Mouse (Mus musculus) heart, embryonic 16.5 days (tissue): ENCODE measurements around the gene Ccr6. TPM values are rescaled to one million over a fixed set of nuclear protein-coding genes. Genes with fewer than 3 reads are reported as not detected.

Experiments
- ATAC-seq: fragments of 200-750 bp; cut with Nextera tagmentation; replicated peaks from 2 replicates; pipeline ENCODE4 v1.8.0; 2017; ENCODE audit warnings: moderate number of reproducible peaks; ENCODE audit not compliant: insufficient read depth, low FRiP score; ENCODE audit errors: extremely low read depth
- H3K27ac ChIP-seq: fragments of 300-500 bp; sonication (generic); 2 replicates; pipeline ENCODE4 v1.5.1; 2014; ENCODE audit warnings: mild to moderate bottlenecking, low read length, control low read depth, moderate library complexity
- H3K27me3 ChIP-seq: fragments of 300-500 bp; sonication (generic); 2 replicates; pipeline ENCODE4 v1.6.1; 2014; ENCODE audit warnings: low read length, mixed read lengths; ENCODE audit not compliant: control insufficient read depth, insufficient read depth
- H3K36me3 ChIP-seq: fragments of 300-500 bp; sonication (generic); 2 replicates; pipeline ENCODE4 v1.6.1; 2014; ENCODE audit not compliant: control insufficient read depth, insufficient read depth
- H3K4me1 ChIP-seq: fragments of 300-500 bp; sonication (generic); 2 replicates; pipeline ENCODE4 v1.6.1; 2014; ENCODE audit warnings: low read length, mixed read lengths; ENCODE audit not compliant: control insufficient read depth, insufficient read depth
- H3K4me2 ChIP-seq: fragments of 300-500 bp; sonication (generic); 2 replicates; pipeline ENCODE4 v1.6.1; 2014; ENCODE audit warnings: low read depth, mild to moderate bottlenecking, control low read depth, low read length
- H3K4me3 ChIP-seq: fragments of 300-500 bp; sonication (generic); 2 replicates; pipeline ENCODE4 v1.5.1; 2014; ENCODE audit warnings: mild to moderate bottlenecking, control low read depth, low read length
- H3K9ac ChIP-seq: fragments of 300-500 bp; sonication (generic); 2 replicates; pipeline ENCODE4 v1.6.1; 2014; ENCODE audit warnings: low read length, control low read depth
- H3K9me3 ChIP-seq: fragments of 300-500 bp; sonication (generic); replicated peaks from 2 replicates; pipeline ENCODE4 v1.6.1; 2016; ENCODE audit warnings: low read length; ENCODE audit not compliant: control insufficient read depth
- WGBS: fragments of 180-500 bp; shearing (Covaris S2); extraction: QIAGEN DNeasy Blood & Tissue Kit; methylation state at CpG from one replicate; pipeline ENCODE4 v1.1.7; 2014; 5-methylcytosine and 5-hydroxymethylcytosine counted together
- polyA plus RNA-seq: library from polyadenylated mRNA; unstranded; fragments of >200 nt; fragmentation: Nextera tagmentation; extraction: Ambion mirVana; gene quantifications from 2 replicates; pipeline ENCODE4 v1.2.1, GENCODE M21; 2015

The Ccr6 gene
- polyA plus RNA-seq, 1 experiment from 2014 or later = 0.64 TPM

- Histone ChIP-seq H3K9me3 (no peaks in the 10 kb centered on the region), H3K4me3 (peak overlapping the region; percentile 94), H3K27ac (peak overlapping the region; percentile 100), H3K4me2 (peak overlapping the region; percentile 95), H3K36me3 (no peaks in the 10 kb centered on the region), H3K27me3 (no peaks in the 10 kb centered on the region), H3K9ac (peak overlapping the region; percentile 94), H3K4me1 (peaks cover 8% of the 10 kb centered on the region)
- under 1% methylated on average over 77 of the region's 77 CpGs for WGBS
- peak; percentile 97 for ATAC-seq
Observed at GRCm38 (mm10) chr17:8283526-8284253, 47.8 kb downstream of the Ccr6 start.

GRCm38 (mm10) chr17:8284254-8284661, 48.4 kb downstream of the Ccr6 start:
- Histone ChIP-seq H3K9ac (peak overlapping the region; percentile 94), H3K9me3 (peaks cover 1% of the 10 kb centered on the region), H3K36me3 (peaks cover 4% of the 10 kb centered on the region), H3K4me1 (peaks cover 8% of the 10 kb centered on the region), H3K4me2 (peak overlapping the region; percentile 95), H3K4me3 (peak overlapping the region; percentile 94), H3K27me3 (no peaks in the 10 kb centered on the region), H3K27ac (peak overlapping the region; percentile 100)
- WGBS = 0% methylated on average over 32 of the region's 32 CpGs
- ATAC-seq = 0 out of 2 replicates have a peak, but pooled peaks have one; percentile 0

GRCm38 (mm10) chr17:8285056-8285455, 49.2 kb downstream of the Ccr6 start:
- Histone ChIP-seq H3K9me3 (peaks cover 4% of the 10 kb centered on the region), H3K4me2 (peak overlapping the region; percentile 95), H3K36me3 (peaks cover 10% of the 10 kb centered on the region), H3K27me3 (no peaks in the 10 kb centered on the region), H3K9ac (peak overlapping the region; percentile 94), H3K4me3 (peak overlapping the region; percentile 94), H3K27ac (no peak overlapping the region), H3K4me1 (peaks cover 8% of the 10 kb centered on the region)
- no peak for ATAC-seq
- WGBS = 40% methylated on average over 8 of the region's 8 CpGs

- no peak overlapping the region for H3K4me2 ChIP-seq
- H3K9ac ChIP-seq = no peak overlapping the region
- H3K4me1 ChIP-seq = peaks cover 8% of the 10 kb centered on the region
- WGBS = 87% methylated on average over 4 of the region's 4 CpGs
- ATAC-seq = no peak
- no peaks in the 10 kb centered on the region for H3K27me3 ChIP-seq
- H3K4me3 ChIP-seq = no peak overlapping the region
- H3K27ac ChIP-seq = no peak overlapping the region
- H3K36me3 ChIP-seq = peaks cover 13% of the 10 kb centered on the region
- peaks cover 4% of the 10 kb centered on the region for H3K9me3 ChIP-seq
Observed at GRCm38 (mm10) chr17:8286987-8287386, 51.1 kb downstream of the Ccr6 start.

GRCm38 (mm10) chr17:8289993-8290679, 54.3 kb downstream of the Ccr6 start:
- Histone ChIP-seq H3K4me3 (no peak overlapping the region), H3K9me3 (peaks cover 4% of the 10 kb centered on the region), H3K36me3 (peaks cover 16% of the 10 kb centered on the region), H3K4me2 (no peak overlapping the region), H3K27ac (no peak overlapping the region), H3K9ac (no peak overlapping the region), H3K27me3 (no peaks in the 10 kb centered on the region), H3K4me1 (peaks cover 2% of the 10 kb centered on the region)
- no peak for ATAC-seq
- WGBS = 92% methylated on average over 3 of the region's 3 CpGs

GRCm38 (mm10) chr17:8290736-8291135, 54.9 kb downstream of the Ccr6 start:
- no peaks in the 10 kb centered on the region for H3K27me3 ChIP-seq
- ATAC-seq = no peak
- H3K36me3 ChIP-seq = peaks cover 21% of the 10 kb centered on the region
- H3K4me2 ChIP-seq = no peak overlapping the region
- no peaks in the 10 kb centered on the region for H3K4me1 ChIP-seq
- no peak overlapping the region for H3K27ac ChIP-seq
- peaks cover 4% of the 10 kb centered on the region for H3K9me3 ChIP-seq
- no peak overlapping the region for H3K9ac ChIP-seq
- no peak overlapping the region for H3K4me3 ChIP-seq

GRCm38 (mm10) chr17:8295825-8296224, 60.0 kb downstream of the Ccr6 start:
- no peak overlapping the region for H3K27ac ChIP-seq
- H3K9me3 ChIP-seq = no peaks in the 10 kb centered on the region
- H3K4me1 ChIP-seq = no peaks in the 10 kb centered on the region
- no peaks in the 10 kb centered on the region for H3K27me3 ChIP-seq
- H3K4me3 ChIP-seq = no peak overlapping the region
- no peak overlapping the region for H3K4me2 ChIP-seq
- H3K36me3 ChIP-seq = peaks cover 14% of the 10 kb centered on the region
- no peak for ATAC-seq
- no peak overlapping the region for H3K9ac ChIP-seq

GRCm38 (mm10) chr17:8296313-8296844, 60.5 kb downstream of the Ccr6 start:
- Histone ChIP-seq H3K36me3 (peaks cover 14% of the 10 kb centered on the region), H3K9ac (no peak overlapping the region), H3K4me3 (no peak overlapping the region), H3K4me1 (no peaks in the 10 kb centered on the region), H3K4me2 (no peak overlapping the region), H3K9me3 (no peaks in the 10 kb centered on the region), H3K27ac (no peak overlapping the region), H3K27me3 (no peaks in the 10 kb centered on the region)
- ATAC-seq = no peak
- WGBS = 75% methylated on average over 9 of the region's 9 CpGs

- no peak for ATAC-seq
- Histone ChIP-seq H3K4me1 (no peaks in the 10 kb centered on the region), H3K27me3 (no peaks in the 10 kb centered on the region), H3K4me2 (no peak overlapping the region), H3K9me3 (no peaks in the 10 kb centered on the region), H3K27ac (no peak overlapping the region), H3K9ac (no peak overlapping the region), H3K36me3 (peaks cover 14% of the 10 kb centered on the region; the same call in 1 of the 2 replicates), H3K4me3 (no peak overlapping the region)
- WGBS = 85% methylated on average over 5 of the region's 5 CpGs
Observed at GRCm38 (mm10) chr17:8297746-8298145, 61.9 kb downstream of the Ccr6 start.
